Mouse (Mus musculus): ENCODE results near the gene Ap4s1.

DNA sequence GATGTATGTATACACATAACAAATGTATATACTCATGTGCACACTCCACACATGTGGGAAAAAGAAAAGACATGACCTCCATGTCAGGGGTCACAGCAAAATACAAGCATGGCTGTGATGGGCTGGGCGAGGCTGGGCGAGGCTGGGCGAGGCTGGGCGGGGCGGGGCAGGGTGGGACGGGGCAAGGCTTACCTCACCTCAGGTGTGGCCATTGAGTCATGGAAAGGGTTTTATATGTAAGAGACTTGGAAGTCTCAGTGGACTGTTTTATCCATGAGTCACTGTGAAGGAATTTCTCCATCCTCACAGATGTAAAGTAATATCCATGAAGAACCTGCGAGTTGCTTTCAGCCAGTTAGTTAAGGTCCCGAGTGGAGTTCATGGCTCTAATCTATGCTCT, 31.0 kb downstream of the Ap4s1 start:
- no peak for TF ChIP-seq CTCF (IDR thresholded peaks at IDR 0.05; ENCODE audit: low read depth)
- no peak for TF ChIP-seq EP300 (IDR thresholded peaks at IDR 0.05; ENCODE audit: low read depth)

All from liver, postnatal 0 days (tissue).